Mouse (Mus musculus): Measurements from ENCODE around the gene Cmtm2a.
A peak's percentile ranks its signal among the peaks of the same experiment; 100 is the strongest.
"Not testable (repeated sequence)": the region's sequence is repeated elsewhere in the genome, so short reads cannot be mapped to it uniquely, and the experiment has no call there.

Cmtm2a gene

GRCm38 (mm10) chr8:104268937-104269440 lies 24.0 kb downstream of the Cmtm2a start:
- DNase-seq = no peak

GRCm38 (mm10) chr8:104268368-104268767 lies 24.6 kb downstream of the Cmtm2a start:
- DNase-seq = no peak

- DNase-seq = not testable (repeated sequence)
Measured at GRCm38 (mm10) chr8:104264271-104264935, 28.6 kb downstream of the Cmtm2a start.

- DNase-seq = not testable (repeated sequence)
Measured at GRCm38 (mm10) chr8:104261802-104262201, 31.2 kb downstream of the Cmtm2a start.

- DNase-seq = no peak
Measured at GRCm38 (mm10) chr8:104253016-104253415, 40.0 kb downstream of the Cmtm2a start.

GRCm38 (mm10) chr8:104251461-104251860 lies 41.5 kb downstream of the Cmtm2a start:
- no peak for DNase-seq

GRCm38 (mm10) chr8:104250439-104251367 lies 42.3 kb downstream of the Cmtm2a start, which contains the start of gene Cklf:
TSS of gene Cklf (plus strand) at chr8:104250861.
- DNase-seq = peak; percentile 74

- DNase-seq = no peak
Measured at GRCm38 (mm10) chr8:104249442-104249996, 43.5 kb downstream of the Cmtm2a start.

GRCm38 (mm10) chr8:104248276-104248675 lies 44.7 kb downstream of the Cmtm2a start, which contains the start of gene Tk2:
TSS of gene Tk2 (minus strand) at chr8:104248558.
- DNase-seq = peak; percentile 82

- DNase-seq = no peak
Measured at GRCm38 (mm10) chr8:104247908-104248275, 45.1 kb downstream of the Cmtm2a start.

- no peak for DNase-seq
Measured at GRCm38 (mm10) chr8:104247054-104247907, 45.7 kb downstream of the Cmtm2a start.

- no peak for DNase-seq
Measured at GRCm38 (mm10) chr8:104246621-104247020, 46.4 kb downstream of the Cmtm2a start.

GRCm38 (mm10) chr8:104242038-104242644 lies 50.8 kb downstream of the Cmtm2a start:
- no peak for DNase-seq

GRCm38 (mm10) chr8:104239418-104239861 lies 53.5 kb downstream of the Cmtm2a start:
- DNase-seq = no peak

- DNase-seq = no peak
Measured at GRCm38 (mm10) chr8:104234573-104234972, 58.4 kb downstream of the Cmtm2a start.

- no peak for DNase-seq
Measured at GRCm38 (mm10) chr8:104232919-104233318, 60.1 kb downstream of the Cmtm2a start.

GRCm38 (mm10) chr8:104232039-104232438 lies 60.9 kb downstream of the Cmtm2a start:
- DNase-seq = no peak

Data from right cerebral cortex, postnatal 4 days (tissue).